Mouse (Mus musculus): ENCODE measurements at regions not wholly inside any gene's neighbourhood (a gene's known extent, or its start where the extent isn't known, plus 50 kb on each side); places are given as distances from the start of the nearest gene placed in this dataset.

GRCm38 (mm10) chr15:74411097-74411496 is 225.1 kb downstream of the Mroh4 start:
- H3K4me2 ChIP-seq (ENCODE audit: low read depth, low read length): no peak overlapping the region
- TF ChIP-seq EP300 (IDR thresholded peaks at IDR 0.05; ENCODE audit: low read depth) (no peak), CTCF (IDR thresholded peaks at IDR 0.05; ENCODE audit: low read depth) (peak; percentile 43)
- H3K36me3 ChIP-seq (replicated peaks; ENCODE audit: control insufficient read depth, insufficient read depth, low read length): no peaks in the 10 kb centered on the region
- no peak overlapping the region for H3K27ac ChIP-seq (ENCODE audit: low read depth)
- H3K27me3 ChIP-seq (ENCODE audit: control insufficient read depth, insufficient read depth, low read length): no peaks in the 10 kb centered on the region
- no peaks in the 10 kb centered on the region for H3K4me1 ChIP-seq (ENCODE audit: control insufficient read depth, insufficient read depth)
- H3K9me3 ChIP-seq (replicated peaks; ENCODE audit: control insufficient read depth, low read length): no peaks in the 10 kb centered on the region
- 55% methylated on average over 3 of the region's 3 CpGs for WGBS
- no peak overlapping the region for H3K4me3 ChIP-seq (ENCODE audit: low read depth, low read length)
- H3K9ac ChIP-seq (replicated peaks; ENCODE audit: low read depth, low read length): no peak overlapping the region
- DNase-seq (ENCODE audit: low spot score) (no peak), ATAC-seq (ENCODE audit: insufficient read depth, low read depth) (no peak)

- no peak for DNase-seq (ENCODE audit: low spot score)
- Histone ChIP-seq H3K9me3 (replicated peaks; ENCODE audit: control insufficient read depth, low read length) (no peaks in the 10 kb centered on the region), H3K9ac (replicated peaks; ENCODE audit: low read depth, low read length) (no peak overlapping the region), H3K27me3 (ENCODE audit: control insufficient read depth, insufficient read depth, low read length) (no peaks in the 10 kb centered on the region), H3K4me2 (ENCODE audit: low read depth, low read length) (no peak overlapping the region), H3K36me3 (replicated peaks; ENCODE audit: control insufficient read depth, insufficient read depth, low read length) (no peaks in the 10 kb centered on the region), H3K27ac (ENCODE audit: low read depth) (no peak overlapping the region), H3K4me1 (ENCODE audit: control insufficient read depth, insufficient read depth) (no peaks in the 10 kb centered on the region), H3K4me3 (ENCODE audit: low read depth, low read length) (no peak overlapping the region)
- TF ChIP-seq CTCF (IDR thresholded peaks at IDR 0.05; ENCODE audit: low read depth) (no peak), EP300 (IDR thresholded peaks at IDR 0.05; ENCODE audit: low read depth) (no peak)
- 67% methylated on average over 6 of the region's 6 CpGs for WGBS
- no peak for ATAC-seq (ENCODE audit: insufficient read depth, low read depth)
These were observed 231.3 kb downstream of the Mroh4 start for GRCm38 (mm10) chr15:74404866-74405265.

GRCm38 (mm10) chr15:74401275-74401674 is 234.9 kb downstream of the Mroh4 start:
- Histone ChIP-seq H3K4me2 (ENCODE audit: low read depth, low read length) (no peak overlapping the region), H3K4me1 (ENCODE audit: control insufficient read depth, insufficient read depth) (no peaks in the 10 kb centered on the region), H3K27ac (ENCODE audit: low read depth) (no peak overlapping the region), H3K9ac (replicated peaks; ENCODE audit: low read depth, low read length) (no peak overlapping the region), H3K9me3 (replicated peaks; ENCODE audit: control insufficient read depth, low read length) (no peaks in the 10 kb centered on the region), H3K4me3 (ENCODE audit: low read depth, low read length) (no peak overlapping the region), H3K36me3 (replicated peaks; ENCODE audit: control insufficient read depth, insufficient read depth, low read length) (no peaks in the 10 kb centered on the region), H3K27me3 (ENCODE audit: control insufficient read depth, insufficient read depth, low read length) (no peaks in the 10 kb centered on the region)
- TF ChIP-seq EP300 (IDR thresholded peaks at IDR 0.05; ENCODE audit: low read depth) (no peak), CTCF (IDR thresholded peaks at IDR 0.05; ENCODE audit: low read depth) (no peak)
- WGBS: 79% methylated on average over 7 of the region's 7 CpGs
- DNase-seq (ENCODE audit: low spot score) (no peak), ATAC-seq (ENCODE audit: insufficient read depth, low read depth) (no peak)

- Histone ChIP-seq H3K27ac (ENCODE audit: low read depth) (no peak overlapping the region), H3K9ac (replicated peaks; ENCODE audit: low read depth, low read length) (no peak overlapping the region), H3K4me1 (ENCODE audit: control insufficient read depth, insufficient read depth) (no peaks in the 10 kb centered on the region), H3K36me3 (replicated peaks; ENCODE audit: control insufficient read depth, insufficient read depth, low read length) (no peaks in the 10 kb centered on the region), H3K9me3 (replicated peaks; ENCODE audit: control insufficient read depth, low read length) (no peaks in the 10 kb centered on the region), H3K27me3 (ENCODE audit: control insufficient read depth, insufficient read depth, low read length) (no peaks in the 10 kb centered on the region), H3K4me3 (ENCODE audit: low read depth, low read length) (no peak overlapping the region), H3K4me2 (ENCODE audit: low read depth, low read length) (no peak overlapping the region)
- WGBS: 79% methylated on average over 8 of the region's 8 CpGs
- ATAC-seq (ENCODE audit: insufficient read depth, low read depth) (no peak), DNase-seq (ENCODE audit: low spot score) (no peak)
- no peak for TF ChIP-seq EP300 (IDR thresholded peaks at IDR 0.05; ENCODE audit: low read depth)
- no peak for TF ChIP-seq CTCF (IDR thresholded peaks at IDR 0.05; ENCODE audit: low read depth)
These were observed 240.1 kb downstream of the Mroh4 start for GRCm38 (mm10) chr15:74396029-74396428.

- Histone ChIP-seq H3K4me1 (ENCODE audit: control insufficient read depth, insufficient read depth) (no peaks in the 10 kb centered on the region), H3K27me3 (ENCODE audit: control insufficient read depth, insufficient read depth, low read length) (no peaks in the 10 kb centered on the region), H3K9ac (replicated peaks; ENCODE audit: low read depth, low read length) (no peak overlapping the region), H3K27ac (ENCODE audit: low read depth) (no peak overlapping the region), H3K4me3 (ENCODE audit: low read depth, low read length) (no peak overlapping the region), H3K9me3 (replicated peaks; ENCODE audit: control insufficient read depth, low read length) (no peaks in the 10 kb centered on the region), H3K36me3 (replicated peaks; ENCODE audit: control insufficient read depth, insufficient read depth, low read length) (no peaks in the 10 kb centered on the region), H3K4me2 (ENCODE audit: low read depth, low read length) (no peak overlapping the region)
- DNase-seq (ENCODE audit: low spot score) (no peak), ATAC-seq (ENCODE audit: insufficient read depth, low read depth) (no peak)
- WGBS: 21% methylated on average over 3 of the region's 3 CpGs
- no peak for TF ChIP-seq CTCF (IDR thresholded peaks at IDR 0.05; ENCODE audit: low read depth)
These were observed 248.6 kb downstream of the Mroh4 start for GRCm38 (mm10) chr15:74387533-74387932.

- H3K27me3 ChIP-seq (ENCODE audit: control insufficient read depth, insufficient read depth, low read length): no peaks in the 10 kb centered on the region
- 54% methylated on average over 4 of the region's 4 CpGs for WGBS
- H3K36me3 ChIP-seq (replicated peaks; ENCODE audit: control insufficient read depth, insufficient read depth, low read length): no peaks in the 10 kb centered on the region
- ATAC-seq (ENCODE audit: insufficient read depth, low read depth) (no peak), DNase-seq (ENCODE audit: low spot score) (peak; percentile 51)
- no peak overlapping the region for H3K27ac ChIP-seq (ENCODE audit: low read depth)
- no peak overlapping the region for H3K4me2 ChIP-seq (ENCODE audit: low read depth, low read length)
- no peak overlapping the region for H3K4me3 ChIP-seq (ENCODE audit: low read depth, low read length)
- no peaks in the 10 kb centered on the region for H3K4me1 ChIP-seq (ENCODE audit: control insufficient read depth, insufficient read depth)
- TF ChIP-seq CTCF (IDR thresholded peaks at IDR 0.05; ENCODE audit: low read depth) (no peak), EP300 (IDR thresholded peaks at IDR 0.05; ENCODE audit: low read depth) (no peak)
- no peaks in the 10 kb centered on the region for H3K9me3 ChIP-seq (replicated peaks; ENCODE audit: control insufficient read depth, low read length)
- H3K9ac ChIP-seq (replicated peaks; ENCODE audit: low read depth, low read length): no peak overlapping the region
These were observed 253.6 kb downstream of the Mroh4 start for GRCm38 (mm10) chr15:74382556-74382955.
